Mouse (Mus musculus) lung, adult 18-20 months (tissue): ENCODE data around the gene Catsperb.
"Not testable (repeated sequence)": the region's sequence is repeated elsewhere in the genome, so short reads cannot be mapped to it uniquely, and the experiment has no call there.

Source experiments
- DNase-seq, 2 experiments: peaks; one replicate each; pipeline ENCODE4 v3.0.0; 2022; ENCODE audit warnings: mixed read lengths in 2 of 2

The Catsperb gene

GRCm38 (mm10) chr12:101404353-101404752, at the start of gene Catsperb:
TSS of gene Catsperb (plus strand) at chr12:101404653.
- DNase-seq, result not testable (repeated sequence)

DNA sequence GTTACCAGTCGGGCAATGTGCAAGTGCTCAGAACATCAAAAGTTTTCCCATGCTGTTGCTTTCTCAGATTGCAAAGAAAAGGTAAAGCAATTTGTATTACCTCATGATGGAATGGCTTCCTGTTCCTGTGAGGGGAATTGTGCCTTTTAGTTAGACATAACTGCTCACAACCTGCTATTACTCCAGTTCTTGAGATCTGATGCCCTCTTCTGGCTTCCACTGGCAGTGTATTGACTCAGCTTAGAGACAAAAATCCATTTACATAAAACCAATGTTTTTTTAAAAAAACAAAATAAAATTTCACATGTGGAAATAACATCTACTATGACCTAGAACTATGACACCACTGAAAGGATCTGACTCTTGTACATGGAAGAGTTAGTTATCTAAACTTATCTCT, 43.0 kb upstream of the Catsperb start:
- not testable (repeated sequence) for DNase-seq

DNA sequence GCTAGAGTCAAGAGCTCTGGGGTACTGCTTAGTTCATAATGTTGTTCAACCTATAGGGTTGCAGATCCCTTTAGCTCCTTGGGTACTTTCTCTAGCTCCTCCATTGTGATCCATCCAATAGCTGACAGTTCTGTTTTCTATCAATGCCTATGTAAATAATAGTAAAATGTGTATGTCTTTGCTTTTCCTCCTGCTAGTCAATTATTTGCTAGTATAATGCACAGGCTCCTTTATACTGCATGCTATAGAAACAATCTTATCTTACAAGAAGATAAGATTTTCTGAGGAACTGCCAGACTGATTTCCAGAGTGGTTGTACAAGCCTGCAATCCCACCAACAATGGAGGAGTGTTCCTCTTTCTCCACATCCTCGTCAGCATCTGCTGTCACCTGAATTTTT, 23.0 kb upstream of the Catsperb start:
- DNase-seq, result not testable (repeated sequence)

DNA sequence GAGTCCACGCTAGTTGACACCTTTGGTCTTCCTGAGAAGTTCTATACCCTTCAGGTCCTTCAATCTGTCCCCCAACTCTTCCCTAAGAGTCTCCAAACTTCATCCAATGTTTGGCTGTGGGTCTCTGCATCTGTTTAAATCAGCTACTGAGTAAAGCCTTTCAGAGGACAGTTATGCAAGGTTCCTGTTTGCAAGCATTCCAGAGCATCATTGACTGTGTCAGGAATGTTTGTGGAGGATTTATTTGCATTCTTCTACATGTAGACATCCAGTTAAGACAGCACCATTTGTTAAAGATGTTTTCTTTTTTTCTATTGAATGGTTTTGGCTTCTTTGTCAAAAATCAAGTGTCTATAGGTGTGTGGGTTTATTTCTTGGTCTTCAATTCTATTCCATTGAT, 21.7 kb downstream of the Catsperb start:
- no peak for DNase-seq

DNA sequence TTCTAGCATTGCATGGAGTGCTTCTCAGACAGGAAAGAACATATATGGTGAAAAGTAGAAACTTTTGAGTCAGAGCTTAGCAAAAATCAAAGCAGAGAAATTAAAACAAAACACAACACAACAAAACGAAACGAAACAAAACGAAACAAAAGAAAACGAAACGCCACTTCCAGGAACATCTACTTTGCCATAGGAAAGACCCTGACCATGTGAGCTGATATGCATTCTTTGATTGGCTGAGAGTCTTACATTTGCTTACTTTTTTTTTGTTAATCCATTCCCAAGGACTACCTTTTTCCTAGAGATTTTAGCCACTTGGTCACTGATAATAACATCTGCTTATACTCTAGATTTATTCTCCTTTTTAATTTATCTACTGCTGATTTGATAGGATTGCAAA, 57.6 kb downstream of the Catsperb start:
- no peak for DNase-seq

GRCm38 (mm10) chr12:101483571-101483970, 79.1 kb downstream of the Catsperb start:
- DNase-seq, result no peak

DNA sequence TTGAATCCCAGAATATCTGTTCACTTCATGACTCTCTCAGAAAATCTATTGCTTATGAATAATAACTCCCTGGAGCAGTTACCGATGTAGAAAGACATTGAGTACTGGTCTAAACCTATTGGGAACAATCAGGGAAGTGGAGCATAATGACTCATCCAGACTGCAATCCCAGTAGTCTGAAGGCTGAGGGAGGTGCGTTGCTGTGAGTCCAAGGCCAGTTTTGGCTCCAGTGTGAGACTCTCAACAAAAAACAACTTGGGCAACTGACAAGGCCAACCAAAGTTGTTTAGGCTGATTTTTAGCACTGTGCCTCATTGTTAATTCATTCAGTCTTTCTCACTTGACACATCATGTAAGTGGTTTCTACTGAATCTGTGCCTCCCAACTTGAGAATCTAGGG, 106.9 kb downstream of the Catsperb start:
- DNase-seq, result not testable (repeated sequence)

- DNase-seq, result not testable (repeated sequence)
Observed at GRCm38 (mm10) chr12:101606622-101607021, 202.2 kb downstream of the Catsperb start.

- DNase-seq, result no peak
Observed at GRCm38 (mm10) chr12:101633137-101633536, 228.7 kb downstream of the Catsperb start.

GRCm38 (mm10) chr12:101667502-101667901, 263.0 kb downstream of the Catsperb start:
- DNase-seq, result no peak
